Mouse (Mus musculus): Measurements from ENCODE around the gene Swap70. TPM values are rescaled to one million over a fixed set of nuclear protein-coding genes. Genes with fewer than 3 reads are reported as not detected.
A peak's percentile ranks its signal among the peaks of the same experiment; 100 is the strongest.

Swap70 gene
- polyA plus RNA-seq, 1 experiment from 2014 or later, result 38.4 TPM

GRCm38 (mm10) chr7:110257059-110257458 is 35.5 kb downstream of the Swap70 start:
- 68% methylated on average over 2 of the region's 2 CpGs for WGBS
- H3K27ac ChIP-seq (ENCODE audit: low read length), result no peak overlapping the region
- no peak overlapping the region for H3K4me3 ChIP-seq (ENCODE audit: low read depth, low read length)

GRCm38 (mm10) chr7:110258196-110258950 is 36.9 kb downstream of the Swap70 start:
- TF ChIP-seq CTCF (IDR thresholded peaks at IDR 0.05) (no peak), EP300 (IDR thresholded peaks at IDR 0.05) (no peak)
- Histone ChIP-seq H3K27ac (ENCODE audit: low read length) (peak overlapping the region; percentile 33; the same call in 1 of the 2 replicates), H3K4me1 (ENCODE audit: insufficient read depth, low read depth, low read length) (peaks cover 38% of the 10 kb centered on the region), H3K27me3 (replicated peaks; ENCODE audit: insufficient read depth, low read length) (no peaks in the 10 kb centered on the region), H3K36me3 (ENCODE audit: insufficient read depth, low read length) (no peaks in the 10 kb centered on the region), H3K4me3 (ENCODE audit: low read depth, low read length) (no peak overlapping the region), H3K9ac (replicated peaks; ENCODE audit: low read depth) (no peak overlapping the region), H3K4me2 (replicated peaks; ENCODE audit: low read depth, low read length) (no peak overlapping the region), H3K9me3 (ENCODE audit: low read length) (no peaks in the 10 kb centered on the region)
- ATAC-seq (no peak), DNase-seq (ENCODE audit: low spot score) (no peak)
- WGBS, result 66% methylated on average over 11 of the region's 11 CpGs

More at GRCm38 (mm10) chr7:110257059-110257458, 35.5 kb downstream of the Swap70 start:
- Histone ChIP-seq H3K4me1 (ENCODE audit: insufficient read depth, low read depth, low read length) (peaks cover 26% of the 10 kb centered on the region), H3K36me3 (ENCODE audit: insufficient read depth, low read length) (no peaks in the 10 kb centered on the region), H3K9me3 (ENCODE audit: low read length) (no peaks in the 10 kb centered on the region), H3K27me3 (replicated peaks; ENCODE audit: insufficient read depth, low read length) (no peaks in the 10 kb centered on the region), H3K9ac (replicated peaks; ENCODE audit: low read depth) (no peak overlapping the region), H3K4me2 (replicated peaks; ENCODE audit: low read depth, low read length) (no peak overlapping the region)
- DNase-seq (ENCODE audit: low spot score) (no peak), ATAC-seq (no peak)
- TF ChIP-seq CTCF (IDR thresholded peaks at IDR 0.05), result no peak
- no peak for TF ChIP-seq EP300 (IDR thresholded peaks at IDR 0.05)

- DNase-seq (ENCODE audit: low spot score) (peak; percentile 94), ATAC-seq (peak; percentile 81)
- 33% methylated on average over 4 of the region's 4 CpGs for WGBS
- Histone ChIP-seq H3K36me3 (ENCODE audit: insufficient read depth, low read length) (no peaks in the 10 kb centered on the region), H3K4me1 (ENCODE audit: insufficient read depth, low read depth, low read length) (peaks cover 38% of the 10 kb centered on the region), H3K9ac (replicated peaks; ENCODE audit: low read depth) (no peak overlapping the region), H3K9me3 (ENCODE audit: low read length) (no peaks in the 10 kb centered on the region), H3K4me3 (ENCODE audit: low read depth, low read length) (no peak overlapping the region), H3K27ac (ENCODE audit: low read length) (peak overlapping the region; percentile 84), H3K27me3 (replicated peaks; ENCODE audit: insufficient read depth, low read length) (no peaks in the 10 kb centered on the region), H3K4me2 (replicated peaks; ENCODE audit: low read depth, low read length) (no peak overlapping the region)
- no peak for TF ChIP-seq CTCF (IDR thresholded peaks at IDR 0.05)
- TF ChIP-seq EP300 (IDR thresholded peaks at IDR 0.05), result peak; percentile 90
These were observed 38.6 kb downstream of the Swap70 start for GRCm38 (mm10) chr7:110259966-110260711.

GRCm38 (mm10) chr7:110261807-110262206 is 40.3 kb downstream of the Swap70 start:
- peaks cover 38% of the 10 kb centered on the region for H3K4me1 ChIP-seq (ENCODE audit: insufficient read depth, low read depth, low read length)
- H3K4me2 ChIP-seq (replicated peaks; ENCODE audit: low read depth, low read length), result no peak overlapping the region
- TF ChIP-seq CTCF (IDR thresholded peaks at IDR 0.05) (no peak), EP300 (IDR thresholded peaks at IDR 0.05) (peak; percentile 73; the same call in 1 of the 2 replicates)
- peak overlapping the region; percentile 85 for H3K27ac ChIP-seq (ENCODE audit: low read length)
- DNase-seq (ENCODE audit: low spot score) (peak; percentile 56), ATAC-seq (peak; percentile 46)
- no peak overlapping the region for H3K4me3 ChIP-seq (ENCODE audit: low read depth, low read length)
- 26% methylated on average over 4 of the region's 4 CpGs for WGBS
- H3K9ac ChIP-seq (replicated peaks; ENCODE audit: low read depth), result no peak overlapping the region
- no peaks in the 10 kb centered on the region for H3K36me3 ChIP-seq (ENCODE audit: insufficient read depth, low read length)
- H3K9me3 ChIP-seq (ENCODE audit: low read length), result no peaks in the 10 kb centered on the region
- H3K27me3 ChIP-seq (replicated peaks; ENCODE audit: insufficient read depth, low read length), result no peaks in the 10 kb centered on the region

- Histone ChIP-seq H3K4me1 (ENCODE audit: insufficient read depth, low read depth, low read length) (peaks cover 38% of the 10 kb centered on the region), H3K27me3 (replicated peaks; ENCODE audit: insufficient read depth, low read length) (no peaks in the 10 kb centered on the region), H3K9me3 (ENCODE audit: low read length) (no peaks in the 10 kb centered on the region), H3K4me2 (replicated peaks; ENCODE audit: low read depth, low read length) (no peak overlapping the region), H3K36me3 (ENCODE audit: insufficient read depth, low read length) (no peaks in the 10 kb centered on the region), H3K27ac (ENCODE audit: low read length) (peak overlapping the region; percentile 85), H3K4me3 (ENCODE audit: low read depth, low read length) (no peak overlapping the region), H3K9ac (replicated peaks; ENCODE audit: low read depth) (no peak overlapping the region)
- peak; percentile 71 for DNase-seq (ENCODE audit: low spot score)
- TF ChIP-seq EP300 (IDR thresholded peaks at IDR 0.05) (peak; percentile 87), CTCF (IDR thresholded peaks at IDR 0.05) (no peak)
- WGBS, result 18% methylated on average over 1 of the region's 1 CpGs
- peak; percentile 61 for ATAC-seq
These were observed 41.1 kb downstream of the Swap70 start for GRCm38 (mm10) chr7:110262661-110263060.

GRCm38 (mm10) chr7:110263474-110263873 is 42.0 kb downstream of the Swap70 start:
- Histone ChIP-seq H3K36me3 (ENCODE audit: insufficient read depth, low read length) (no peaks in the 10 kb centered on the region; the same call in 1 of the 2 replicates), H3K27ac (ENCODE audit: low read length) (peak overlapping the region; percentile 85), H3K9ac (replicated peaks; ENCODE audit: low read depth) (no peak overlapping the region), H3K4me1 (ENCODE audit: insufficient read depth, low read depth, low read length) (peaks cover 38% of the 10 kb centered on the region), H3K4me3 (ENCODE audit: low read depth, low read length) (no peak overlapping the region), H3K9me3 (ENCODE audit: low read length) (no peaks in the 10 kb centered on the region), H3K4me2 (replicated peaks; ENCODE audit: low read depth, low read length) (no peak overlapping the region), H3K27me3 (replicated peaks; ENCODE audit: insufficient read depth, low read length) (no peaks in the 10 kb centered on the region)
- DNase-seq (ENCODE audit: low spot score) (peak; percentile 23), ATAC-seq (no peak)
- 26% methylated on average over 1 of the region's 1 CpGs for WGBS
- TF ChIP-seq CTCF (IDR thresholded peaks at IDR 0.05) (no peak), EP300 (IDR thresholded peaks at IDR 0.05) (no peak)

All from lung, postnatal 0 days (tissue).